Mouse (Mus musculus) midbrain, embryonic 11.5 days (tissue): ENCODE data around the gene Prkg1. TPM values are rescaled to one million over a fixed set of nuclear protein-coding genes. Genes with fewer than 3 reads are reported as not detected.

Experiments
- ATAC-seq: fragments of 200-750 bp; cut with Nextera tagmentation; 2 replicates; pipeline ENCODE4 v1.8.0; 2017; ENCODE audit warnings: moderate TSS enrichment, moderate library complexity; ENCODE audit not compliant: low FRiP score
- DNase-seq: peaks from one replicate; pipeline ENCODE4 v3.0.0; 2015; ENCODE audit warnings: low spot score; ENCODE audit errors: missing footprints
- H3K27ac ChIP-seq: fragments of 300-500 bp; sonication (generic); 2 replicates; pipeline ENCODE4 v1.5.1; 2014; ENCODE audit warnings: low read depth, low read length
- H3K27me3 ChIP-seq: fragments of 300-500 bp; sonication (generic); 2 replicates; pipeline ENCODE4 v1.6.1; 2014; ENCODE audit warnings: mild to moderate bottlenecking, low read length, moderate library complexity, mixed read lengths; ENCODE audit not compliant: control insufficient read depth, insufficient read depth
- H3K36me3 ChIP-seq: fragments of 300-500 bp; sonication (generic); 2 replicates; pipeline ENCODE4 v1.6.1; 2014; ENCODE audit warnings: mild to moderate bottlenecking, low read length, moderate library complexity, mixed read lengths; ENCODE audit not compliant: control insufficient read depth, insufficient read depth
- H3K4me1 ChIP-seq: fragments of 300-500 bp; sonication (generic); 2 replicates; pipeline ENCODE4 v1.6.1; 2014; ENCODE audit warnings: low read length; ENCODE audit not compliant: control insufficient read depth, insufficient read depth
- H3K4me2 ChIP-seq: fragments of 300-500 bp; sonication (generic); 2 replicates; pipeline ENCODE4 v1.6.1; 2014; ENCODE audit warnings: mild to moderate bottlenecking, moderate library complexity
- H3K4me3 ChIP-seq: fragments of 300-500 bp; sonication (generic); 2 replicates; pipeline ENCODE4 v1.5.1; 2014; ENCODE audit warnings: low read depth, low read length
- H3K9ac ChIP-seq: fragments of 300-500 bp; sonication (generic); 2 replicates; pipeline ENCODE4 v1.6.1; 2014; ENCODE audit warnings: low read length
- H3K9me3 ChIP-seq: fragments of 300-500 bp; sonication (generic); 2 replicates; pipeline ENCODE4 v1.6.1; 2016; ENCODE audit warnings: low read length; ENCODE audit not compliant: control insufficient read depth
- WGBS: fragments of 180-500 bp; shearing (Covaris S2); extraction: QIAGEN DNeasy Blood & Tissue Kit; methylation state at CpG from one replicate; pipeline ENCODE4 v1.1.7; 2014; 5-methylcytosine and 5-hydroxymethylcytosine counted together
- polyA plus RNA-seq: library from polyadenylated mRNA; unstranded; fragments of >200 nt; fragmentation: Nextera tagmentation; extraction: Ambion mirVana; gene quantifications from 2 replicates; pipeline ENCODE4 v1.2.1, GENCODE M21; 2014

Prkg1 gene
- polyA plus RNA-seq, 1 experiment from 2014 or later = 4.9 TPM

DNA sequence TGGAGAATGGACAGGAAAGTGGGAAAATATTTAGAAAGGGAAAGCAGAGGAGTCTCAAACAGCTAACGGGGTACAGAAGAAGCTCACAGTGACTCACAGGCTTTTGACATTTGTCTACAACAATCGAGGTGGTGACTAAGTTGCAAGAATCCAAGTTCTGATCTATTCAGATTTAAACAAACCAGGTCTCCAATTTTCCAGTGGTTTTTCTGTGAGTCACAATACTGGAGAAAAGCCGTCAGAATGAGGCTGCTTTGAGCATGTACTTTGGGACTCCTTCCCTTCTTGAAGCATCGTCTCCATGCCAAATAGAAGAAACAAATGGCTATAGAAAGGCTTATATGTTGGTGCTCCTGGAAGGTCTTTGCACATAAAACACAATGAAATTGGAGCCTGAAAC is 151.7 kb downstream of the Prkg1 start:
- H3K9me3 ChIP-seq = no peaks in the 10 kb centered on the region
- WGBS = 87% methylated on average over 4 of the region's 4 CpGs
- no peak overlapping the region for H3K9ac ChIP-seq
- ATAC-seq = no peak
- H3K27ac ChIP-seq = no peak overlapping the region
- H3K4me3 ChIP-seq = no peak overlapping the region
- no peaks in the 10 kb centered on the region for H3K4me1 ChIP-seq
- H3K4me2 ChIP-seq = no peak overlapping the region
- no peaks in the 10 kb centered on the region for H3K36me3 ChIP-seq
- no peak for DNase-seq
- no peaks in the 10 kb centered on the region for H3K27me3 ChIP-seq

DNA sequence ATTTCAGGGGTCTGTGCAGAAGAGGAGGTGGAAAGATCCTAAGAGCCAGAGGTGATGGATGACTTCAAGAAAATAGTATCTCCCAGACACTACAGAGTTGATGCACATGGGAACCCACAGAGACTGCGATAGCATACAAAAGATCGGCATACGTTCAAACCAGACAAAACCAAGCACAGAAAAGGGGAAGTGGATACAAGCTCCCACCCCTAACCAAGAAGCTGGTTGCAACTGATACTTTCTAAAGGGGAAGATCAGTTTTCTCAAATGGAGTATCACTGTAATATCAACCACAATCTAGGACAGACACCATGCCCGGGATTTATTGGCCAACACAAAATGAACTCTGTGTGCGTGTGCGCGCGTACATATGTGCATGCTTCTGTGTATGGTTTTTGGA is 162.3 kb downstream of the Prkg1 start:
- WGBS = 96% methylated on average over 8 of the region's 8 CpGs
- Histone ChIP-seq H3K9me3 (no peaks in the 10 kb centered on the region), H3K4me1 (no peaks in the 10 kb centered on the region), H3K27ac (no peak overlapping the region), H3K4me3 (no peak overlapping the region), H3K27me3 (no peaks in the 10 kb centered on the region), H3K4me2 (no peak overlapping the region), H3K36me3 (no peaks in the 10 kb centered on the region), H3K9ac (no peak overlapping the region)
- DNase-seq = no peak
- no peak for ATAC-seq

DNA sequence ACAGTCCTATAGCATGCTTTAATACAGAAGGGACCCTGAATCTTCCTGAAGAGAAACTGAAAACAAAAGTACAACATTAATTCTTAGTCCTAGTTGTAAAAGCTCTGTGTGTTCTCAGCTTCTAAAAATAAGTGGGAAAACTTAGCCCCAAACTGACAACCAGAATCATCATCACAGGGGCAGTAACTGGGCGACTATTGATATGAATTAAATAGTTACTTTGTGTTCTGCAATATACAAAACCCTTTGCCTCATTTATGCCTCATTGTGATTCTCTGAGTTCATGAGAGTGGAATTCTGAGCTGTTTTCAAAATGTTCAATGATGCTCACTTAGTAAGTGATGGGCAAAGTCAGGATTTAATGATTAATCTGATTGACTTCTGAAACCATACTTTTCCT is 170.8 kb downstream of the Prkg1 start:
- DNase-seq (no peak), ATAC-seq (no peak)
- Histone ChIP-seq H3K4me1 (no peaks in the 10 kb centered on the region), H3K36me3 (no peaks in the 10 kb centered on the region), H3K9me3 (no peaks in the 10 kb centered on the region), H3K27me3 (no peaks in the 10 kb centered on the region), H3K9ac (no peak overlapping the region), H3K4me3 (no peak overlapping the region), H3K4me2 (no peak overlapping the region), H3K27ac (no peak overlapping the region)
- 87% methylated on average over 1 of the region's 1 CpGs for WGBS

DNA sequence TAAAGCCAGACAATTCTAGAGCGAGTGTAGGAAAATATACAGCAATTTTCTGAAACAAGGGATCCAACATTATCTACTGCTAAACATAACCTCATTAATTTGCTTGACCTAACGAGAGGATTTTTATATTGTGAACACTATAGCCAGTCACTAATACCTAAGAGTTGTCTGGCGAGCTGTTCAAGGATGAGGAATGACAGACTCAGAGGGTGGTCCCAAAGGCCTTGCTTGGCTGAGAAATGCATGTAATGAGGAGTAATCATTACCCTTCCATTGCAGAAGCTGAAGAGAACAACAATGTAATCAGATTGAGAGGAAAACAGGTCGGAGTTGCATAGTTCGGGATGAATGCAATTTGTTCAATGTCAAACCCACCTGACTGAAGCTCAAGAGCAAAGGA is 174.1 kb downstream of the Prkg1 start:
- H3K36me3 ChIP-seq = no peaks in the 10 kb centered on the region
- H3K27me3 ChIP-seq = no peaks in the 10 kb centered on the region
- no peaks in the 10 kb centered on the region for H3K4me1 ChIP-seq
- H3K27ac ChIP-seq = no peak overlapping the region
- no peak overlapping the region for H3K9ac ChIP-seq
- no peaks in the 10 kb centered on the region for H3K9me3 ChIP-seq
- no peak overlapping the region for H3K4me3 ChIP-seq
- ATAC-seq = no peak
- H3K4me2 ChIP-seq = no peak overlapping the region
- no peak for DNase-seq
- WGBS = 83% methylated on average over 5 of the region's 5 CpGs

DNA sequence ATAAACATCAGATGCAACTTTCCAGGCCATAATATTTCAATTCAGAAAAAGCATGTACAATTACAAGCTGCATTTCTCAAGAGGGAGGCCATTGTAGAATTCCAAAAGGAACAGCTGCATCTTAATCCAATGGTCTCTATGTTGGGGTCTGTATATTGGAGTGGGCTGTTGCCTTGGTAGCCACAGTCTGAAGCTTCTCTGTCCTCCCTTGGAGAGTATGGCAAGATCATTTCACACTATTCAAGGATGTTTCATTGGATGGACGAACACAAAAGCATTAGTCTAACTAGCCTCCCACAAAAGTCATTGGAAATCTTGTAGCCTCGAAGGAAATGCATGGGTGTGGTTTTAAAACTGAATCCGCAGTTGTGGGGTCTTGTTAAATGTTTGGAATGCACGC is 187.7 kb downstream of the Prkg1 start:
- peak; percentile 66 for DNase-seq
- Histone ChIP-seq H3K4me3 (no peak overlapping the region), H3K9ac (no peak overlapping the region), H3K9me3 (no peaks in the 10 kb centered on the region), H3K27me3 (no peaks in the 10 kb centered on the region), H3K4me2 (no peak overlapping the region), H3K36me3 (no peaks in the 10 kb centered on the region), H3K4me1 (no peaks in the 10 kb centered on the region), H3K27ac (no peak overlapping the region)
- no peak for ATAC-seq
- 42% methylated on average over 4 of the region's 4 CpGs for WGBS

DNA sequence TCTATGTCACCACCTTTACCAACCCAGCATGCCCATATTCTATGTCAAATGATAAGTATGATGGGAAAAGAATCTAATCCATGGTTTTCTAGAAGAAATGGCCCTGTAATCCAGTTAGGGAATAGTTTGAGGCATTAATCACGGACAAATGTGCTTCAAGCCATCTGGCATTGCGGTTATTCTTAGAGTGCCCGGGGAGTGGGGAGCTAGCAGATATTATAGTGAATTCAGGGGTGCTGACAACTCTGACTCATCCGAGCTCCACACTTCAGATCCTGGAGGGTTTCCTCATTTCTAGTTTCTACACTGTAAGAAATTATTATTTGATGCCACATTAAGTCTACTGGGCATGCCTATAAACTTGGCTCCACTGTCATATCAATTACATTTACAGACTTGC is 200.5 kb downstream of the Prkg1 start:
- H3K9me3 ChIP-seq = no peaks in the 10 kb centered on the region
- H3K9ac ChIP-seq = no peak overlapping the region
- H3K27ac ChIP-seq = no peak overlapping the region
- H3K4me3 ChIP-seq = no peak overlapping the region
- ATAC-seq (no peak), DNase-seq (no peak)
- no peak overlapping the region for H3K4me2 ChIP-seq
- H3K36me3 ChIP-seq = no peaks in the 10 kb centered on the region
- 90% methylated on average over 4 of the region's 4 CpGs for WGBS
- no peaks in the 10 kb centered on the region for H3K4me1 ChIP-seq
- no peaks in the 10 kb centered on the region for H3K27me3 ChIP-seq

DNA sequence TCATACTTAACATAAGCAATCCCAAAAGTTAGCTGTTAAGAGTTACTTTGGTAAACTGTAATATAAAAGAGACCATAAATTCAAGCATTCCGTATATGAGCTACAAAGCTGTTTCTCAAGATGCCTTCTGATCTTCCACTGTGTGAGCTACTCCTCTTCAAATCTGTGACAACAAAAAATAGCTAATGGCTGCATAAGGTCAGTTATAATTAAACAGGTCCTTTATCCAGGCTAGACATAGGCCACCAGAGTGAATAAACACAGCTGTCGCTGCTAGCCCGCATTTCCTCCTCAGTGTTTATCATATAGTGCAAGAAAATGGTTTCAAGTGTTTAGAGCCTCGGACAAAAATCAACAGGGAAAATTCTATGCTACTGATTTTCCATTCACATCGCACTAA is 218.8 kb downstream of the Prkg1 start:
- DNase-seq (no peak), ATAC-seq (no peak)
- Histone ChIP-seq H3K4me2 (no peak overlapping the region), H3K27me3 (no peaks in the 10 kb centered on the region), H3K9ac (no peak overlapping the region), H3K27ac (no peak overlapping the region), H3K4me3 (no peak overlapping the region), H3K9me3 (no peaks in the 10 kb centered on the region), H3K36me3 (no peaks in the 10 kb centered on the region), H3K4me1 (no peaks in the 10 kb centered on the region)
- 83% methylated on average over 5 of the region's 5 CpGs for WGBS

DNA sequence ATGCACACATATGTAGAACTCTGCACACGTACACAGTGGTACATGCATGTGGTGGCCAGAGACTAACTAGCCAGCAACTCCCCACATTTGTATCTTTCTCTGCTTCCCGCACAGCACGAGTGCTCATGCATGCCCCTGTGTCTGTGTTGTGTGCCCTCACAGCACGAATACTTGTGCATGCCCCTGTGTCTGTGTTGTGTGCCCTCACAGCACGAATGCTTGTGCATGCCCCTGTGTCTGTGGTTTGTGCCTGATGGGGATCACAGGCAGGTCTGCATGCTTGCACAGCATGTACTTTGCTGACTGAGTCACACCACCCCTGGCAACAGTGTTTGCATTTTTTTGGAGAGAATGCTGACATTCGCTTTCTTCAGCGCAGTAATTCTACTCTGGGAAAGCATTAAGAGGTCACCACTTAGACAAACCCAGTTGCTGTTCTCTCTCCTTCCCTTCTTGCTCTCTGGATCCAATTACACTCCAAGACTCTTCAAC is 233.5 kb downstream of the Prkg1 start:
- H3K9me3 ChIP-seq = no peaks in the 10 kb centered on the region
- no peak overlapping the region for H3K4me3 ChIP-seq
- no peaks in the 10 kb centered on the region for H3K27me3 ChIP-seq
- no peak overlapping the region for H3K27ac ChIP-seq
- DNase-seq = no peak
- no peaks in the 10 kb centered on the region for H3K36me3 ChIP-seq
- no peak for ATAC-seq
- no peak overlapping the region for H3K9ac ChIP-seq
- WGBS = 71% methylated on average over 7 of the region's 7 CpGs
- H3K4me2 ChIP-seq = no peak overlapping the region
- H3K4me1 ChIP-seq = no peaks in the 10 kb centered on the region

DNA sequence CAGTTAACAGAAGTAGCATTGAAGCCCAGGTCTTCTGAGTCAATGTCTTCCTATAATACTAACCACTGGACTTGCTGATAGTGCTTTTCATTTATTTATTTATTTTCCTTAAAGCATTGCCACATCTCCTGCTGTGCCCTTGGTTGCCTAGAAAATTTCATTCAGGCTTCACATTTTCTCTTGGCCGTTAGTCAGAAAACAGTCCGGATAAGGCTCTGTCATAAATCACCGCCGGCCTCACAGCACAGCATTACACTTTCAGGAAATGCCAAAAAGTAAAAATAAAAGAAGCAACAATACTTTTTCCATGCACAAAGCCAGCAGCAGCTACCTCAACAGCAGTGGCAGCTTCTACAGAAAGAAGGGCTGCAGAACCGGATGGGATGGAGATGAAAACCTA is 234.2 kb downstream of the Prkg1 start:
- no peak for ATAC-seq
- no peak overlapping the region for H3K4me3 ChIP-seq
- no peak overlapping the region for H3K4me2 ChIP-seq
- no peak overlapping the region for H3K9ac ChIP-seq
- 67% methylated on average over 5 of the region's 5 CpGs for WGBS
- H3K9me3 ChIP-seq = no peaks in the 10 kb centered on the region
- no peaks in the 10 kb centered on the region for H3K36me3 ChIP-seq
- no peak for DNase-seq
- no peak overlapping the region for H3K27ac ChIP-seq
- no peaks in the 10 kb centered on the region for H3K4me1 ChIP-seq
- no peaks in the 10 kb centered on the region for H3K27me3 ChIP-seq

DNA sequence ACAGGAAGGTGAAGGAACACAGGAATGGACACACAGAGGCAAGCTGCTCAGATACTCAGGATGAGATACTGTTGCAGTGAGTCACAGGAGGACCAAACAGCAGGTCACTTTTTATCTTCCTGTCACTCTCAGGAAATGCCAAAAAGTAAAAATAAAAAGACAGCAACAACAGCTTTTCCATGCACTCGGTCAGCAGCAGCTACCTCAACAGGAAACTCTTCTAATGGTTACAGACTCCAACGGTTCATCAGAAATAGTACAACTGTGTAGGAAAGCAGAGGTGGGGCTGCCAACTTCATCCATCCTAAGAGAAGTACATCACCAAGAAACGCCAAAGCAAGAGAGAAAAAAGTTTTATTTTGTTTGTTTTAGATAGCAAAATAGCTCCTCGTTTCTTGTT is 234.9 kb downstream of the Prkg1 start:
- Histone ChIP-seq H3K27me3 (no peaks in the 10 kb centered on the region), H3K4me1 (no peaks in the 10 kb centered on the region), H3K9ac (no peak overlapping the region), H3K4me2 (no peak overlapping the region), H3K27ac (no peak overlapping the region), H3K9me3 (no peaks in the 10 kb centered on the region), H3K36me3 (no peaks in the 10 kb centered on the region), H3K4me3 (no peak overlapping the region)
- DNase-seq (no peak), ATAC-seq (no peak)
- WGBS = 66% methylated on average over 4 of the region's 4 CpGs
